Mouse (Mus musculus): ENCODE data around the gene Pram1.

Gene Pram1

DNA sequence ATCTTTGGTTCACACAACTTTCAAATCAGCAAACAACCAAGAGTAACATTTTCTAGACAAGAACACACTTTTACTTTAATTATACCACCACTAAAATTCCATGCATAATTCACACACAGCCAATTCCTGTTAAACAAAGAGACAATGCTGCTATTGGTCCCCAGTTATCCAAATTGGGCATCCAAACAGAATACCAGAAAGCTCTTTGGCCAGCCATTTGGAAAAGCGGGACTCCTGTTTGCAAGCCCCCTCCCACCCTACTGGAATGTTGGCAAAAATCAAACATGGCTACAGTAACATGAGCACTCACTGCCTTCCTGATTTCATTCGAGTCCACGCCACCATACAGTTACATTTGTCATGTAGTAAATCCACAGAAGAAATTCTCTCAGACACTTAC is 31.8 kb downstream of the Pram1 start:
- no peak for DNase-seq (ENCODE audit: low spot score)

DNA sequence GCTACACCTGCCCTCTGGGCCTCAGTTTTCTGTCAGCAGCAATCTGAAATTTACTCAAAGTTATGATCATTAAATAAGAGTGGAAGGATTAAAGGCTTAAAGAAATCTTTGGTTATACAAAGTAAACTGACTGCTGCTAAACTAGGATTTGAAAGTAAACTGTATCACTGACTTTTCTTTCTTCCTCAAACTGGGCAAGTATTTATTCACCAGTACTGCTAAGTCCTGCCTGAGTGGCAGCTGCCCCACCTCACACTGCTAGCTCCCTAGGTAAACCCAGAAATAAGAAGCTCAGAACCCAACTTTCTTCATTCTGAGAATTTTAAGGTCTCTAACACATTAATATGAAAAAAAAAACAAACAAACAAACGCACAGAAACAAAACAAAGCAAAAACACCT is 36.0 kb downstream of the Pram1 start:
- DNase-seq (ENCODE audit: low spot score) = no peak

DNA sequence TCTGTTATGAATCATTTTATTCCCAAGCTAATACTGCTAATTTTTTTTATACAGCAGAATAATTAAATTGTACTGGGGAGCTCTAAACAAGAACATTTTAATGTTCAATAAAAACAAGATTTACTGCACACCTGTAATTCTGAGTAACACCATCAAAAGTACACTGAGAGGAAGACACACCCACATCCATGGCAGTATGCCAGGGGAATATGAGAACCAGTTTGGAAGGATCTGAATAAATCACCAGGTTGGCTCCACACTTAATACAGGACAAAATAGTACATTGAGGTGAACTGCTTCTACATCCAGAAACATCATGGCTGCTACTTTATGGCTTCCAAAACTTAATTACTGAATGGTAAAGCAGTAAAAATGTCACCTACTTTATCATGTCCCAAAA is 37.6 kb downstream of the Pram1 start:
- peak; percentile 29 for DNase-seq (ENCODE audit: low spot score)

DNA sequence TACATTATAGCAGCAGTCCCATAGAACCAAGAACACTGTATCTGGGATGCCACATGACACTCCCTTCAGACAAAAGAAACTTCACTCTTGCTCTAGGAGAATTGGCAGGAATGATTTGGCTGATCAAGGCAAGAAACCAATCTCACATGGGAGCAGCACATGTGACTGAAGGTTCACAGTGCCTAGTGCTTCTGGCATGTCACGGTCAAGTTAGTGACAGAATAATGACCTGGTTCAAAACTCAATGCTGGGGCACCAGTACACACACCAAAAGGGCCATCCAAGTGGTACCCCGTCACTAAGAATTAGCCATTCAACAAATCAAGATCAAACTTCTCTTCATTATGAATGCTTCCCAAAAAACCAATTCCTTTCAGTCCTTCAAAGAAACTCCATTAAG is 38.2 kb downstream of the Pram1 start:
- no peak for DNase-seq (ENCODE audit: low spot score)

DNA sequence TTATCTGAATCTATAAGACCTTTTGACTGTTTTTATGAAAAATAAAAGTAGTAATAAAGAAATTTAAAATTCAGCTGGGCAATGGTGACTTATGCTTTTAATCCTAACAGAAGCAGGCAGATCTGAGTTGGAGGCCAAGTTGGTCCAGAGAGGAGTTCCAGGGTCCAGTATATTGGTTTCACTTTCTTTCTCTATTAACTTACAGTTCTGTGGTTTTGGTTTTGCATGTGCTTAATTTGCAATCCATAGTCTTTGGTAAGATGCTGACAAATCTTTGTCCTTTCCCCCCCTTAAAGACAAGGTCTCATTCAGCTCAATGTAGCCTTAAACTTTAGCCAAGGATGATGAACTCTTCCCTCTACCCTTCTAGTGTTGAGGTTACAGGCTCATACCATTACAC is 40.9 kb downstream of the Pram1 start:
- no peak for DNase-seq (ENCODE audit: low spot score)

DNA sequence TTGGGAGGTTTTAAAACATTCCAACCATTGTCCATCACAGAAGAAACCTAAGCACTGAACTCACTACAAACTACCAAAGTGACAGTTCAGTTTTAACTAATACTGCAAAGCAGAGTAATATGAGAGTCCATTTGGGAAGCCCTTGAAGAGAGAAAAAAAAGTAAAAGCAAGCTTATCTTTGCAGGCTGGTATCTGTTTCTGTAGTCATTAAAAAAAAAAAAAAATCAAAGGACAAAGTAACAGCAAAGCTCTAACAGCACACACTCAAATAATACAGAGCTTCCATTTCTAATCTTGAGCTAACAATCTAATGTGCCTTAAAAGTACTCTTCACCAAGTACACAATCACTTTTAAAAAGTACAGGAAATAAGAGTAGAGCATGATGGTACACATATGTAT is 43.9 kb downstream of the Pram1 start:
- DNase-seq (ENCODE audit: low spot score) = no peak

DNA sequence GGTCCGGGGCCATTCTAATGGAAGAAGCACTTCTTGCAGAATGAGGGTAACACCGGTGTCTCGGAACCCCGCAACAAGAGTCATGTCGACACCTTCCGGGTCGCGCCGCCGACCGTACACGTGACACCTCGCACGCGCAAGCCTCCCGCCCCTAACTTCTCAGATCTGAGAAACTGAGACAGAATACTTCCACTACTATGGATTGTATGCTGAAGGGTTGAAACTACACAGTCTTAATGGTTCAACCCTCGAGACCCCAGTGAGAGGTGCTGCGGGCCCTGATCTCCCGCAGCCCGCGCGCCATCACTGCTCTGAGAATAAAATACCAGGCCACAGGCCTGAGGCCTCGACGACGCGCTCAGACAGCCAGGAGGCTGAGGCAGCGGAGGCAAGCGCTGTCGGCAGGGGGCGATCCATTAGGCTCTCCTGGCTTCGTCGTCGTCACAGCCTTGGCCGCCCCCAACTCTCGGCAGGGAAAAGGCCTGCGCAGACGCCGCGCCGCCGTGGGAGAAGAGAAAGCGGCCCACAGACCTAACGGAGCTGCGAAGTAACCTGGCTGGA is 46.9 kb downstream of the Pram1 start:
- peak; percentile 85 for DNase-seq (ENCODE audit: low spot score)

DNA sequence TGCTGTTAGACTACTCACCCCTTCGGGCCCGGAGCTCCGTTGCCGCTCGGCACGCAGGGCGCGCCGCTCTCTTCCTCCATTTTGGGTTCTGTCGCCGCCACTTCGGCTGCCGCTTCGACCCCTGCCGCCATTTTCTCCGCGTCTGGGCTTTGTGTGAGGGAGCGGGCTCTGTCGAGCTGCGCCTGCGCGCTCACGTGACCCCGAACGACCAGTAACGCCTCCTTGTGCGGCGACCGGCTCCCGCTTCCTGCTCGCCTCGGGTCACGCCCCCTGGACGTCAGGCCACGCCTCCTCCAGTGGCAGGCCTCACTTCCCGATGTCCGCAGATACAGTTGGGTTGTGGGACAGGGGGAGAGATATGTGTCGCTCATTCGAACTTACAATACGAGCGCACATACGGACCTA is 47.4 kb downstream of the Pram1 start:
- peak; percentile 97 for DNase-seq (ENCODE audit: low spot score)

DNA sequence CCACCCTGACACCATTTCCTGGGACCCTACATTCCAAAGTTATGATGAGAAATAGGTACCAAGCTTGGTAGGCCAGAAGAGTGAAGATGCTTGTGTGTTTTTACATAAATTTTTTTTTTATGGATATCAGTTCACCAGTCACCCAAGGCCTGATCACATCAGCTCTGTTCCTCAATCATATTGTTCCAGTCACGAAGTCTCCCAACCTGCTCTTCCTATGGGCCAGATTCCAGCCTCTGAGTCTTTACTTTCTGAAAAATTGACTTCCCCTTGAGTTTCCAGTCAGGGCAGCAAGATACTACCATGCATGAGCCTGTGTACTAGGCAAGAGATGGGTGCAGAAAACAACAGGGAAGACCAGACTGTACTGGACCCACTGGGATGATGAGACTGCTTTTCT is 48.9 kb downstream of the Pram1 start, which contains the start of gene Hnrnpm:
TSS of gene Hnrnpm (minus strand) at position 101 of the 400 bp plus-strand sequence.
- no peak for DNase-seq (ENCODE audit: low spot score)
